Mouse (Mus musculus) left cerebral cortex, adult 9 months (tissue): ENCODE measurements around the gene Zmynd15.

ENCODE experiments used
- DNase-seq, 2 experiments: peaks; one replicate each; pipeline ENCODE4 v3.0.0; 2022; ENCODE audit warnings: low spot score in 2 of 2

Zmynd15 gene

DNA sequence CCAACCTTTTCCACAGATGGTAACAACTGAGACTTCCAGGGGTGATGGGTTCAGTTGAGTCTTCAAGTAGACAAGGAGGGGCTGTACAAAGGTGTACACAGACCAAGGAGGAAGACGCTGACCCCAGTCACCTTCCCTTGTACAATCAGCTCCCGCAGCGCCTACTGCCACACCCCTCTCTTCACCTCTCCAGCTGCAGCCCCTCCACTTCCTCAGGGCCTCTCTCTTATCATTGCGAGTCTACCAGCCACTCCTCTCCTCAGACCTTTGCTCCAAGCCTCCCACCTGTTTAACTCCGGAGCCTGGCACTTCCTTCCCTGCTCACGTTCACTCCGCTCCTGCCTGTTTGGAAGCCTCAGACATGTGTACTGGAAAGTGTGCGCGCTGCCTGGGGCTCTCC lies 45.7 kb downstream of the Zmynd15 start, which contains the start of gene Tm4sf5:
Gene Tm4sf5 (plus strand): TSS at position 275 of the 400 bp plus-strand sequence.
- DNase-seq: no peak

- peak in 1 of 2 experiments; percentile 52 for DNase-seq
Observed at GRCm38 (mm10) chr11:70506385-70506784, 47.2 kb downstream of the Zmynd15 start.

- no peak for DNase-seq
Observed at GRCm38 (mm10) chr11:70506962-70507515, 47.8 kb downstream of the Zmynd15 start.

- DNase-seq: peak in 1 of 2 experiments; percentile 55
Observed at GRCm38 (mm10) chr11:70509753-70510564, 50.7 kb downstream of the Zmynd15 start.

DNA sequence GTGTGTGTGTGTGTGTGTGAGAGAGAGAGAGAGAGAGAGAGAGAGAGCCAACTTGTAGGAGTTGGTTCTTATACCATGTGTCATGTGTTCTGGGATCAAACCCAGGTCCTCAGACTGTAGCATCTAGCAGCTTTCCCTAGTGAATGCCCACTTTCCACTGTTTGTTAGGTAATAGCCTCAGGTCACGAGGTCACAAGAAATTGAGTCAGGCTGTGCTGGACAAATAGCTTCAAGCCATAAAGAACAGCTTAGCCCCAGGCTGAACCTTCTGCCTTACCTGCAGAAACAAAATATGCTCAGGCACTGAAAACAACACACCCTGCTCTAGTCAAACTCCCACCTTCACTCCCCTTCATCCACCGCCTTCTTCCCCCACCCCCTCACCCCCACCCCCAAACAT lies 52.0 kb downstream of the Zmynd15 start:
- no peak for DNase-seq

GRCm38 (mm10) chr11:70511825-70512224 lies 52.6 kb downstream of the Zmynd15 start:
- DNase-seq: no peak

DNA sequence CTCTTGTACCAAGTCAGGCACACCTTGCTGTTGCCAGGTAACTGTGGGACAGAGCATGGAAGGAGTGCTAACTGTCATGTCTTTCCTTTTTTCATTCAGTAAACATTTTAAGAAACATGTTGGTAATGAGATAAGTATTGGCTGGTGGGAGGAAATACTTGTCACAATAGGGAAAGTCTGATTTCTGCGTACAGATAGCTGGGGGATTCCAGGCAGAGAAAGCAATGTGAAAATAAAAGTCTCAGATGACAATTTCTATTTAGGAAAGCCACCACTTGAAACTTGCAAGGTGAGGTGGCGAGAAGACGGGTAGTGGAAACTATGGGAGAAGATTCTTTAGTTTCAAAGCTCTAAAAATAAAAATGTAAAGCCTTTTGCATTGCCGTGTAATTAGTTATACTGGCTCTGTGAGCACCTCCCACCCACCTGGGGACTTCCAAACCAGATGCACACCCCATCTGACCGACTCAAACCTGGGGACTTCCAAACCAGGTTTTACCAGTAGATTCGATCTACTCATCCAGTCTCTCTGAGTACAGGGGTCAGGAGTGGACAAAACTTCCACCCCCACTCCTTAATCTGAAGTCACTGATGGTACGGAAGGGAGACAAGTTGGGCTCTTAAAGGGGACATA lies 53.6 kb downstream of the Zmynd15 start:
- DNase-seq: no peak

- no peak for DNase-seq
Observed at GRCm38 (mm10) chr11:70513520-70513919, 54.3 kb downstream of the Zmynd15 start.

DNA sequence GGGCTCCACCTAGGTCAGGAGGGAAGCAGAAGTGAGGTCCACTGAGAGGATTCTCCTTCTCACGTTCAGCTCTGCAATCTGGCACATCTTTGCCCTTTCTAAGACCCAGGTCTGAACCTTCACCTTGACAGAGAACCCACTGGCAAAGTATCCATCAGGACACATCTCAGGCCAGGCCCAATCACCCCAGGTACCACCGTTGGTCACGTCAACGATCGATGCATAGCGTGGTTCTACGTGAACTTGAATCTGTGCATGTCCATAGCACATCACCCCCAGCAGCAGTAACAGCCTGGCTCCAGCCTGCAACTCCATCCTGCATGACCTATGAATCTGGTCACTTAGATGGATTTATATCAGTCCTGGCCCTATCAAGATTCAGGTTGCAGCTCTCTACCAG lies 55.1 kb downstream of the Zmynd15 start, which contains the start of gene Vmo1:
Gene Vmo1 (minus strand): TSS at position 329 of the 400 bp plus-strand sequence.
- no peak for DNase-seq
